Mouse (Mus musculus): ENCODE measurements around the gene Gm20479.

The Gm20479 gene

DNA sequence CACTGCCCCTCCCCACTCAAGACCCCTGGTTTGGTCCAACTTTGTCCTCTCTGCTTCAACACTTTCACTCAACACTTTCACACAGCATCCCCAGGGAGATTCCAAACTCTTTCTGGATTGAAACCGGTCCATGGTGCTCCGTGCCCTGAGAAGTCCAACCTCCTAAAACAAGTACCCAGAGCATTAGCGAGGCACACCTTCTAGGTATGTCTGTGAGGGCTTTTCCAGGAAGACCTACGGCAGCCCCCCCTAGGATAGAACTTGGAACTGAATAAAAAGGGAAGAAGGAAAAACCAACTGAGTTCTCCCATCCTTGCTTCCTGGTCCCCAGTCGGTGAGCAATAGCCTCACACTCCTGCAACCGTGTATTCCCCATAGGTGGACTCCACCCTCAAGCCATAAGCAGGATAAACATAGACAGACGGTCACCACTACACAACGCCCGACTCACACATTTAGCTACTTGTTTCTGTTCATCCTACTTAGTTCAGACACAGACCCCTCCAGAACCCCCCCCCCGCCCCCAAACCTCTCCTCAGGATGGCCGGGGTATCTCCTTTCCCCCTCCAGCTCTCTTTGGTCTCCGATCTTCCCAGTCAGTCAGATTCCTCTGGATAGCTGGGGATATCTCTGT, 45.5 kb downstream of the Gm20479 start:
- DNase-seq (ENCODE audit: low read depth in 1 of 2, low spot score in 2 of 2) = no peak

DNA sequence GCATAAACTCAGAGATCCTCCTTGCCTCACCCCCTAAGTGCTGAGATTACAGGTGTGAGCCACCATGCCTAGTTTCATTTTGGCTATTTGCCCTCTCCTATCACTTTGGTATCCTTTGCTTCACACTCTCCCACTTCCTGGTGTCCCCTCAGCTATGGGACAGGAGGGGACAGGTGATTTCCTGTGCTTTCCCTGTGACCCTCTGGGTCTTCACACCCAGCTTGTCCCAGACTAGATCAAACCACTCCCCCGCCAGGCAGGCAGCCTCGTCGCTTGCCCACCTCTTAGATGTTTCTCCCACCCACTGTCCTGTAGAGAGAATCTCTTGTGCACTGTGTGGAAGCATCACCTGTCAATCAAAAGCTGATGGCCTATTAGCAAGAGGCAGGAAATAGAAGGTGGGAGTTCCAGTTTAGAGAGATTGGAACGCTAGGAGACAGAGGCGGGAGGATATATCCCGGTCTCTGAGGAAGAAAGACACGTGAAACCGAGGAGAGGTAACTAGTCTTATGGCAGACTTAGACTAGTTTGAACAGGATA, 46.2 kb downstream of the Gm20479 start:
- DNase-seq (ENCODE audit: low read depth in 1 of 2, low spot score in 2 of 2) = no peak

DNA sequence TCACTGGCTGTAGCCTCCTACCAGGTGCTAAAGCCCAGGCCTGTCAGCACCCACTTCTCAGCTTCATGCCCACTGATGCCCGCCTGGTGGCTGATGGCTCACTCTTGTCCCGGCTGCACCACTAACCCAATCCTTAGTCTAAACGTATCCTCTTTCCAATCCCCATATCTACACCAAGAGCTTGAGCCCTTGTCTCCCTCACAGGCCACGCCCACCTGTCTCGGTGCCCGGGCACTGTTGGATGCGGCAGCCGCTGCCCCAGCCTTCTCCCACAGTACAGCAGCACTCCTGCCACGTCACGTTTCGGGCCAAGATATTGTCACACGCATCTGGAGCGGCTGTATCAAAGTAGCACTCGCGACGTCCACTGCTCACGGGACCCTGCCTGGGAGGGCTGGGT, 46.9 kb downstream of the Gm20479 start:
- no peak for DNase-seq (ENCODE audit: low read depth in 1 of 2, low spot score in 2 of 2)

DNA sequence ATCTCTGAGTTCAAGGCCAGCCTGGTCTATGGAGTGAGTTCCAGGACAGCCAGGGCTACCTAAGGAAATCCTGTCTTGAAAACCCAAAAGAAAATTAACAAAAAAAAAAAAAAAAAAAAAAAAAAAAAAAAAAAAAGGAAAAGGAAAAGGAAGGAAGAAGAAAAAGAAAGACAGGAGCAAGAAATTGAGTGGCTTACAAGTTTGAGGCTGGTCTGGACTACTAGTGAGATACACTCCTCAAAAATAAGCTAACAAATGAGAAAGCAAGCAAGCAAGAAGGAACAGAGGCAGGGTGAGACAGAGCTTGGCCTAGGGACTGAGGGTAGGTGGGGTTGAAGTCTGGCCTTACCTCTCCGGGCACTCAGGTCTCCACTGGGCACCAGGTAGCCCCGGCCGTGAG, 47.4 kb downstream of the Gm20479 start:
- no peak for DNase-seq (ENCODE audit: low read depth in 1 of 2, low spot score in 2 of 2)

DNA sequence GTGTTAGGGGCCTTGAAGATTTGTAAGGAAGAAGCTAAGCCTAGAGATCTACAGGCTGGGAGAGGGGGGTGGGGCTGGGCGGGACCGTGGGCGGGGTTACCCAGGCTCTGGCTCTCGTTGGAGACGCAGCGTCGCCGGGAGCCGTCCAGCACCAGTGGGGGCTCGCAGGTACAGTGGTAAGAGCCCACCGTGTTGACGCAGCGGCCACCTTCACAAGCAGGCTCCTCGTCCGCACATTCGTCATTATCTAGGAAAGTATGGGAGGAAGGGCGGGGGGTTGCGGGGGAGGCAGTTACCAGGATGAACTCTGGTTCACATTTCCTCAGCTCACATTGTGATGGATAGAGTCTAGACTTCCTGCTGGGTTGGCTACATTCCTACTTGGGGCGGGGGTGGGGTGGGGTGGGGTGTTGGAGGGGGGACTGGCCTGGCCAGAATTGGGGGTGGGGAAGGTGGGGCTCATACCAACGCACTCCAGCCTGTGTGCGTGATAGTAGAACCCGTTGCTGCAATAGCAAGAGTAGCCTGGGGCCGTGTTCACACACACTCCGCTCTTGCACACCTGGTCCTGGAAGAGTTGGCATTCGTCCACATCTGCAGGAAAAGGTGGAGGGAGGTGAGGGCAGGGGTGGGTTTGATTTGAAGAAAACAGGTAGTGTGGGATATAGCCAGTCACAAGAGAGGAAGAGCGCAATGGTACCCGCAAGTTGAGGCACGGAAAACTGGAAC, 48.2 kb downstream of the Gm20479 start:
- DNase-seq (ENCODE audit: low read depth in 1 of 2, low spot score in 2 of 2) = no peak

DNA sequence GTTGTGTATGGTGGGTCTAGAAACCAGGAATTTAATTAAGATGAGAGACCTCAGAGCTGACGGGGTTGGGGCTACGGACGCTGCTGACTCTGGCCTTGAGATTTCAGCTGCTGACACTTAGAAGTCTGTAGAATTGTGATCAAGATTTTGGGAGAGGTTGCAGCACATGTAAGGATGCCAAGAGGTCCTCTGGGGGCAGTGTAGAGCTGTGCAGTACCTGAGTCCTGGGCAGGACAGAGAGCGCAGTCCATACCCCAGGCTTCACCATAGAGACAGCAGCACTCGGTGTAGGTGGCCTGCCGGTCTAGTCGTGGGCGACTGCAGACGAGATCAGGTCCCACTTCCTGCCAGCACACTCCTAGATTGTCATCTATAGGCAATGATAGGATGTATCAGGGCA, 49.7 kb downstream of the Gm20479 start:
- DNase-seq (ENCODE audit: low read depth in 1 of 2, low spot score in 2 of 2) = no peak

DNA sequence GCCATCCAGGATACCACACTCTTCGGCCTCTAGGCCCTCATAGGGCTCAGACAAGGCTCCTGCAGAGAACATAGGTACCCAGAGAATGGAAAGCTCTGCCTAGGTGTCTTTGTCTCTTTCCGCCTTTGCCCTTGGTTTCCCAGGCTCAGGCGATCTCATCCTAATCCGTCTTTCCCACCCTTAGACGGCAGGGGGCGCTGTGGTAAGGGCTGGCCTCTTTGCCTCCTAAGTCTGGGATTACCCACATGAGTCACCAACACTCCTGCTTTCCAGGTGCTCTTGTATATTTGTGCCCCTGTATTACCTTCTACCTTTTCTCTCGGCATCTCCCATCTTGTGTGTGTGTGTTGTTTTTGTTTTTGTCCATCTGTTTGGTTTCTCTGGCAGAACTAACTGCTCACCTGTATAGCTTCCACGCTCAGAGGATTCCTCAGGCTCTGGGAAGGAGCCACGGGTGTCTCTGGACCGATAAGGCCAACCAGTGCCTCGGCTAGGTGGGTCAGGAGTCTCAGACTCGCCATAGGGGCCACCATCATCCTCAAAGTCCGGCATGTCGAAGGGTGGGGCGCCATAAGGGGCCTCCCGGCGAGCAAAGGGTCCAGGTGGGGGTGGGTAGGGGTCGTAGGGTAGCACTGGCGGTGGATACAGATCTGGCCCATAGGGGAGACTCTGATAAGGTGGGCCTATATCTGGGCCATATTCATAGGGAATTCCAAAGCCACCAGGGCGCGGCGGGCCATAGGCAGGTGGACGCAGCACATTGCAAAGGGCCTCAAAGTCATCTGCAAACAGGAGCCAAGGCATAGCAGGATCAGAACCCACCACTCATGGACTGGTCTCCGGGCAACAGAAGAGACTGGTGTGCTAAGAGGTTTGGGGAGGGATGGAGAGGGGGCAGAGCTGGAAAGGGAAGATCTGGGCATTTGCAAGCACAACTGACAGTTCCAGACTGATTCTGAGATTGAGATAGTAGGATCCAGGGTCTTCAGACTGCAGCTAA, 50.8 kb downstream of the Gm20479 start:
- DNase-seq (ENCODE audit: low read depth in 1 of 2, low spot score in 2 of 2) = no peak

DNA sequence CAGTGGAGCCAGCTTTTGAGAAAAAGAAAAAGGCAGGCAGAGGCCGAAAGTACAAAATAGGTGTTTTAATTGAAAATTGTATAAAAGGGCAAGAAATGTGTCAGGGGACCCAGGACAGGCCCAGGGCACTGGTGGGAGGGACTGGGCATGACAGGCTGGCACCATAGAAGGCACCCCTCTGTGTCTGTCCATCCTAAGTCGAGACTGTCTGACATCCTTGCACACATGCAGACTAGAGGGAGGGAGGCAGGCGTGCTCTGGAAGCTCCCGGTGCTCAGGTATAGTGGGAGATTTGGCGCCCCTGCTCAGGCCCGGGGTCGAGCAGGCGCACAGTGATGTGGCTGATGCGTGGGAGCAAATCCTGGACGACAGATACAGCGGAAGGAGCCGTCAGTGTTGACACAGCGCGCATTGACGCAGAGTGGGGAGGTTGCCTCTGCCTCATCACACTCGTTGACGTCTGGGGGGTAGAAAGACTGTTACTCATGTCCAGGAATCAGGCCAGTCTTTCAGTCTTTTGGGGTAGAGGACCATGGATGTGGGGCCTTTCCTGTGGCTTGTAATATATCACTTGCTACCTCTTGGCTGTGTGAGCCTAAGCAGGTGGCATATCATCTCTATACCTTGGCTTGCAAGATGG, 52.0 kb downstream of the Gm20479 start:
- no peak for DNase-seq (ENCODE audit: low read depth in 1 of 2, low spot score in 2 of 2)
